In the genomic region with DNA sequence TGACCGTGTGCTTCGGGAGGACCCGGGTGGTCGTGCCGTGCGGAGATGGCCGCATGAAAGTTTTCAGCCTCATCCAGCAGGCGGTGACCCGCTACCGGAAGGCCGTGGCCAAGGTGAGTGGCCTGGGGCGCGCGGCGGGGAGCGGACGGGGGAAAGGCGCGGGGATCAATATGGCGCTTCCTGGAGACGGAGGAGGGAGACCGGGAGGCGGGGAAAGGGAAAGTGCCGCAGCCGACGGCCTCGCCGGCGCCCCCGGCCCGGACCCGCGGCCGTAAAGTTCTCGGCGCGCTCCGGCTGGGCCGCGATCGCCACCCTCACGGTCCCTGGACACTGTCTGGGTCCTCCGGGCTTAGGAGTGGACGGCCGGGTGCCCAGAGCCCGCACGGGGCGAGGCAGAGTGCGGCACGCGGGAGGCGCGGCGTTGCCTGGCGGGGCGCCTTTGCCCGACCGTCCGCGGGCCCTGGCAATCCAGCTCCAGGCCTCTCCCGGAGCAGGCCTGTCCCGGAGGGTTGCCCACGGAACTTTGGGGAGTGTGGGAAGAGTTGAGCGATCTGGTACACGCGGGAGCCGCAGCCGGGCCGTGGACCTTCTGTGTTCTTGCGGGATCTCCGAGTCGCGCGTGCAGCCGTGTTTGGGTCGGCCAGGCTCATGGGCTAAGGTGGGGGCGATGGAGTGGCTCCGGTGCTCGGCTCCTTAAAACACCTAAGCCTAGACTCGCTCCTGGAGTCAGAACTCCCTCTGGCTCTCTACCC, we compare ENCODE assay signal across 8 mouse cellular contexts. TPM values are rescaled to one million over a fixed set of nuclear protein-coding genes. Genes with fewer than 3 reads are reported as not detected.
DNase-seq lines count a peak whose midpoint lies in the region; ATAC-seq and TF ChIP-seq lines count a peak whose summit lies in the region.

No protein-coding gene starts in this region.

- H3K9me3 ChIP-seq in hindbrain, embryonic 13.5 days: no peaks in the 10 kb centered on the region
- no peaks in the 10 kb centered on the region for H3K9me3 ChIP-seq in midbrain, embryonic 10.5 days (replicated peaks)

- intact Hi-C loops in gastrocnemius, adult 2 months (cut with DNase I): loop anchor here (5.0 kb wide), 2 partner anchors 77 to 113 kb away; no protein-coding TSS in a partner anchor
- intact Hi-C loops in left cerebral cortex, postnatal 36 days (cut with DNase I): loop anchor here (2.0 to 5.0 kb wide), 3 partner anchors 74 to 118 kb away; no protein-coding TSS in a partner anchor

- peak overlapping the region; percentile 96 for H3K4me3 ChIP-seq in gastrocnemius, adult 2 months
- peak overlapping the region; percentile 86 for H3K4me3 ChIP-seq in hindbrain, embryonic 13.5 days
- H3K4me3 ChIP-seq in midbrain, embryonic 10.5 days: peak overlapping the region; percentile 96

- WGBS in hindbrain, embryonic 13.5 days: 0% methylated on average over 64 of the region's 80 CpGs
- WGBS in midbrain, embryonic 10.5 days: under 1% methylated on average over 80 of the region's 80 CpGs

- peak; percentile 87 for DNase-seq in adrenal gland, adult 2 months
- peak; percentile 20 to 33 for DNase-seq in cerebellum, postnatal 14 days
- peak; percentile 74 for DNase-seq in gastrocnemius, adult 2 months
- peak; percentile 27 to 37 for DNase-seq in left cerebral cortex, postnatal 36 days (ENCODE audit: low spot score in 2 of 2)
- peak; percentile 80 for DNase-seq in midbrain, embryonic 10.5 days (ENCODE audit: low spot score)
- DNase-seq in right cerebral cortex, postnatal 4 days: peak; percentile 34
- no peak for DNase-seq in thymus, adult 18-20 months

- peak overlapping the region; percentile 95 for H3K27ac ChIP-seq in gastrocnemius, adult 2 months
- H3K27ac ChIP-seq in hindbrain, embryonic 13.5 days: peak overlapping the region; percentile 94
- H3K27ac ChIP-seq in midbrain, embryonic 10.5 days (replicated peaks): peak overlapping the region; percentile 99

- peaks cover 37% of the 10 kb centered on the region for H3K4me1 ChIP-seq in hindbrain, embryonic 13.5 days (replicated peaks)
- peaks cover 43% of the 10 kb centered on the region for H3K4me1 ChIP-seq in midbrain, embryonic 10.5 days

- no peaks in the 10 kb centered on the region for H3K36me3 ChIP-seq in hindbrain, embryonic 13.5 days
- H3K36me3 ChIP-seq in midbrain, embryonic 10.5 days: no peaks in the 10 kb centered on the region

- peak; percentile 64 for ATAC-seq in hindbrain, embryonic 13.5 days (ENCODE audit: low FRiP score)

- H3K9ac ChIP-seq in hindbrain, embryonic 13.5 days: peak overlapping the region; percentile 94

- H3K27me3 ChIP-seq in hindbrain, embryonic 13.5 days: no peaks in the 10 kb centered on the region
- no peaks in the 10 kb centered on the region for H3K27me3 ChIP-seq in midbrain, embryonic 10.5 days (ENCODE audit: low read depth, poor library complexity, severe bottlenecking)

- TF ChIP-seq CTCF in gastrocnemius, adult 2 months (IDR thresholded peaks at IDR 0.05): no peak

- H3K4me2 ChIP-seq in hindbrain, embryonic 13.5 days: peak overlapping the region; percentile 78

RNA-seq across cellular contexts. Expression of gene Pard3, which starts 0.8 kb away (rescaled TPM):
- total RNA-seq in adrenal gland, adult 2 months (2021): 10 to 100 TPM; 31.4 to 45.4 TPM
- 39.0 and 56.9 TPM in 2 replicates for polyA plus RNA-seq in adrenal gland, adult 2 months (2012; rRNA removed)
- total RNA-seq in gastrocnemius, adult 2 months (2021): 10 to 100 TPM; 29.8 to 30.2 TPM
- 20.1 and 22.5 TPM in 2 replicates for polyA plus RNA-seq in hindbrain, embryonic 13.5 days (2015; fragmentation: Nextera tagmentation; extraction: Ambion mirVana)
- total RNA-seq in left cerebral cortex, postnatal 36 days (2021): 10 to 100 TPM; 16.7 to 21.5 TPM
- 25.1 and 26.1 TPM in 2 replicates for polyA plus RNA-seq in midbrain, embryonic 10.5 days (2016; fragmentation: Nextera tagmentation; extraction: Ambion mirVana)

Comparison
In these comparisons a context has a peak if more than half of its experiments do, and no peak if none do; other contexts are left out.
1. DNase-seq: peak in adrenal gland, adult 2 months (single experiment), cerebellum, postnatal 14 days (2 of 2), gastrocnemius, adult 2 months (single experiment), left cerebral cortex, postnatal 36 days (2 of 2), midbrain, embryonic 10.5 days (single experiment) and right cerebral cortex, postnatal 4 days (single experiment); none in thymus, adult 18-20 months (0 of 2).
2. Peak in every context shown above with its lines, with median percentiles within 50 percentile points of each other: H3K27ac ChIP-seq and H3K4me3 ChIP-seq.